Mouse (Mus musculus): Measurements from ENCODE around the gene Pnmt. TPM values are rescaled to one million over a fixed set of nuclear protein-coding genes. Genes with fewer than 3 reads are reported as not detected.

The Pnmt gene
- polyA plus RNA-seq, 1 experiment from 2014 or later = 4.9 TPM

GRCm38 (mm10) chr11:98389221-98389780 is 3.1 kb downstream of the Pnmt start:
- no peak overlapping the region for H3K4me2 ChIP-seq (ENCODE audit: low read length)
- peaks cover 17% of the 10 kb centered on the region for H3K27me3 ChIP-seq (replicated peaks; ENCODE audit: control insufficient read depth, insufficient read depth, low read length)
- H3K36me3 ChIP-seq (ENCODE audit: control insufficient read depth, insufficient read depth, low read length) = no peaks in the 10 kb centered on the region
- no peaks in the 10 kb centered on the region for H3K4me1 ChIP-seq (ENCODE audit: control insufficient read depth, insufficient read depth, low read depth, low read length)
- H3K9ac ChIP-seq (ENCODE audit: low read depth, low read length) = no peak overlapping the region
- no peaks in the 10 kb centered on the region for H3K9me3 ChIP-seq (ENCODE audit: control insufficient read depth, low read length)
- 28% methylated on average over 9 of the region's 9 CpGs for WGBS
- ATAC-seq = no peak
- H3K27ac ChIP-seq (ENCODE audit: low read depth, low read length) = no peak overlapping the region
- no peak overlapping the region for H3K4me3 ChIP-seq (ENCODE audit: low read length)

DNA sequence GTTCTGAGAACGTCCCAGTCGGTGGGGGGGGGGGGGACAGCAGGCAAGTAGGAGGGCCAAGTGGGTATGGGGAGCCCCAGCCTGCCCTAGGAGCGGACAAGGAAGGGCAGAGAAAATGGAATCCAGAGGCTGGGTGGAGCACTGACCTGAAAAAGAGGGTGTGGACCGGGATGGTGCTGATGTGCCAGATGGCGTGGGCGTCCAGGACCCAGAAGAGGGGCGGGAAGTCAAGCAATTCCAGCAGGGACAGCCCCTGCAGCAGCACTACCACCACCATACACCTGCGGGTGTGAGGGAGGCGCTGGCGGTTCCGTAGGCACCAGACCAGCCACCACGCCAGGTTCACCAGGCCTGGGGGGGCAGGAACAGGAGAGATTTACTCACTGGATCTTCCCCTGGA is 3.9 kb downstream of the Pnmt start:
- ATAC-seq = no peak
- Histone ChIP-seq H3K9me3 (ENCODE audit: control insufficient read depth, low read length) (no peaks in the 10 kb centered on the region), H3K9ac (ENCODE audit: low read depth, low read length) (no peak overlapping the region), H3K27ac (ENCODE audit: low read depth, low read length) (no peak overlapping the region), H3K36me3 (ENCODE audit: control insufficient read depth, insufficient read depth, low read length) (no peaks in the 10 kb centered on the region), H3K27me3 (replicated peaks; ENCODE audit: control insufficient read depth, insufficient read depth, low read length) (peaks cover 17% of the 10 kb centered on the region), H3K4me2 (ENCODE audit: low read length) (no peak overlapping the region), H3K4me1 (ENCODE audit: control insufficient read depth, insufficient read depth, low read depth, low read length) (no peaks in the 10 kb centered on the region), H3K4me3 (ENCODE audit: low read length) (no peak overlapping the region)
- 78% methylated on average over 12 of the region's 12 CpGs for WGBS

DNA sequence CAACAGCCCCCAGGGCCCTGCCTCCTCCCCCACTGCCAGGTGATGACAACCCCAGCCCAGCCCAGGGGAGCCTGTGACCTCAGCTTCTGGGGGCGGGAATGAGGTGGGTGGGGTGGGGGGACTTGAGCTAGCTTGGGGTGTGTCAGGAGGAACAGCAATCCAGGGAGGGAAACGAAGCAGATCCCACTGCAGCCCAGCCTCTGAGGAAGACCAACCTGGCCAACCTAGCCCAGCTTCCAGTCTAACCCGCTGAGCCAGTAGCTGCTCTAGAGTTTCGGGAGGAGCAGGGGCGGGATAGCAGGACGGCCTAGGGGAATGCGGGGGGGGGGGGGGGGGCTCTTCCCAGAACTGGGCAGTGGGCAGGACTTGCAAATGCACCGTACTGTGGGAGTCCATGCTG is 5.8 kb downstream of the Pnmt start:
- WGBS = 36% methylated on average over 6 of the region's 8 CpGs
- H3K9ac ChIP-seq (ENCODE audit: low read depth, low read length) = no peak overlapping the region
- H3K36me3 ChIP-seq (ENCODE audit: control insufficient read depth, insufficient read depth, low read length) = no peaks in the 10 kb centered on the region

DNA sequence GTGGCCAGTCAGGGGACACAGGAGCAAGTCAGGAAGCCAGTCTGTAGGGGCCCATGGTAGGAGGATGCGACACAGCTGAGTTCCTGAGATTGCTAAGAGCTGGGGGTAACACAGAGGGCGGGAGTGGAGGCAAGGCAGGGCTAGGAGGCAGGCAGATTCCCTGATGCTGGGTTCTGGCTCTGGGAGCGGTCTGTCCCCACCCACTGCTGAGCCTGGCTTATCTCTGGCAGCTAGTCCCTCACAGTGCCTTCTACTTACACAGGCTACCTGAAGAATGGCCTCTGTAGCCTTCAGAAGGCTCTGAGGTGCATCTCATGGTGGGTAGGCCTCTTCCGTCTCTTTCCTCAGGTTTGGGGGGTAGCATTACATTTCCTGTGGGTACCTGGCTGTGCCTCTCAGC is 6.4 kb downstream of the Pnmt start:
- Histone ChIP-seq H3K27me3 (replicated peaks; ENCODE audit: control insufficient read depth, insufficient read depth, low read length) (peaks cover 2% of the 10 kb centered on the region), H3K4me3 (ENCODE audit: low read length) (no peak overlapping the region), H3K27ac (ENCODE audit: low read depth, low read length) (no peak overlapping the region), H3K9me3 (ENCODE audit: control insufficient read depth, low read length) (no peaks in the 10 kb centered on the region), H3K4me1 (ENCODE audit: control insufficient read depth, insufficient read depth, low read depth, low read length) (no peaks in the 10 kb centered on the region), H3K9ac (ENCODE audit: low read depth, low read length) (no peak overlapping the region), H3K4me2 (ENCODE audit: low read length) (no peak overlapping the region), H3K36me3 (ENCODE audit: control insufficient read depth, insufficient read depth, low read length) (no peaks in the 10 kb centered on the region)
- 66% methylated on average over 4 of the region's 4 CpGs for WGBS
- no peak for ATAC-seq

More for the DNA sequence above, 5.8 kb downstream of the Pnmt start:
- no peak for ATAC-seq
- no peak overlapping the region for H3K4me2 ChIP-seq (ENCODE audit: low read length)
- H3K4me3 ChIP-seq (ENCODE audit: low read length) = no peak overlapping the region
- no peaks in the 10 kb centered on the region for H3K4me1 ChIP-seq (ENCODE audit: control insufficient read depth, insufficient read depth, low read depth, low read length)
- no peaks in the 10 kb centered on the region for H3K9me3 ChIP-seq (ENCODE audit: control insufficient read depth, low read length)
- H3K27me3 ChIP-seq (replicated peaks; ENCODE audit: control insufficient read depth, insufficient read depth, low read length) = peaks cover 7% of the 10 kb centered on the region
- H3K27ac ChIP-seq (ENCODE audit: low read depth, low read length) = no peak overlapping the region

- Histone ChIP-seq H3K4me3 (ENCODE audit: low read length) (no peak overlapping the region), H3K4me2 (ENCODE audit: low read length) (no peak overlapping the region), H3K27me3 (replicated peaks; ENCODE audit: control insufficient read depth, insufficient read depth, low read length) (peaks cover 2% of the 10 kb centered on the region), H3K9me3 (ENCODE audit: control insufficient read depth, low read length) (no peaks in the 10 kb centered on the region), H3K27ac (ENCODE audit: low read depth, low read length) (no peak overlapping the region), H3K36me3 (ENCODE audit: control insufficient read depth, insufficient read depth, low read length) (no peaks in the 10 kb centered on the region), H3K9ac (ENCODE audit: low read depth, low read length) (no peak overlapping the region), H3K4me1 (ENCODE audit: control insufficient read depth, insufficient read depth, low read depth, low read length) (no peaks in the 10 kb centered on the region)
- WGBS = 67% methylated on average over 6 of the region's 6 CpGs
- no peak for ATAC-seq
These were observed 7.1 kb downstream of the Pnmt start for GRCm38 (mm10) chr11:98393317-98393716.

- peaks cover 2% of the 10 kb centered on the region for H3K27me3 ChIP-seq (replicated peaks; ENCODE audit: control insufficient read depth, insufficient read depth, low read length)
- no peaks in the 10 kb centered on the region for H3K9me3 ChIP-seq (ENCODE audit: control insufficient read depth, low read length)
- H3K4me2 ChIP-seq (ENCODE audit: low read length) = no peak overlapping the region
- H3K9ac ChIP-seq (ENCODE audit: low read depth, low read length) = no peak overlapping the region
- ATAC-seq = no peak
- H3K4me3 ChIP-seq (ENCODE audit: low read length) = no peak overlapping the region
- no peaks in the 10 kb centered on the region for H3K36me3 ChIP-seq (ENCODE audit: control insufficient read depth, insufficient read depth, low read length)
- H3K27ac ChIP-seq (ENCODE audit: low read depth, low read length) = no peak overlapping the region
- H3K4me1 ChIP-seq (ENCODE audit: control insufficient read depth, insufficient read depth, low read depth, low read length) = no peaks in the 10 kb centered on the region
- WGBS = 48% methylated on average over 6 of the region's 6 CpGs
These were observed 8.1 kb downstream of the Pnmt start for GRCm38 (mm10) chr11:98394301-98394700.

GRCm38 (mm10) chr11:98395041-98395440 is 8.8 kb downstream of the Pnmt start:
- H3K4me2 ChIP-seq (ENCODE audit: low read length) = no peak overlapping the region
- no peak for ATAC-seq
- H3K4me1 ChIP-seq (ENCODE audit: control insufficient read depth, insufficient read depth, low read depth, low read length) = no peaks in the 10 kb centered on the region
- H3K4me3 ChIP-seq (ENCODE audit: low read length) = no peak overlapping the region
- H3K36me3 ChIP-seq (ENCODE audit: control insufficient read depth, insufficient read depth, low read length) = no peaks in the 10 kb centered on the region
- H3K27me3 ChIP-seq (replicated peaks; ENCODE audit: control insufficient read depth, insufficient read depth, low read length) = peaks cover 2% of the 10 kb centered on the region
- 54% methylated on average over 4 of the region's 4 CpGs for WGBS
- H3K9ac ChIP-seq (ENCODE audit: low read depth, low read length) = no peak overlapping the region
- no peak overlapping the region for H3K27ac ChIP-seq (ENCODE audit: low read depth, low read length)
- H3K9me3 ChIP-seq (ENCODE audit: control insufficient read depth, low read length) = no peaks in the 10 kb centered on the region

DNA sequence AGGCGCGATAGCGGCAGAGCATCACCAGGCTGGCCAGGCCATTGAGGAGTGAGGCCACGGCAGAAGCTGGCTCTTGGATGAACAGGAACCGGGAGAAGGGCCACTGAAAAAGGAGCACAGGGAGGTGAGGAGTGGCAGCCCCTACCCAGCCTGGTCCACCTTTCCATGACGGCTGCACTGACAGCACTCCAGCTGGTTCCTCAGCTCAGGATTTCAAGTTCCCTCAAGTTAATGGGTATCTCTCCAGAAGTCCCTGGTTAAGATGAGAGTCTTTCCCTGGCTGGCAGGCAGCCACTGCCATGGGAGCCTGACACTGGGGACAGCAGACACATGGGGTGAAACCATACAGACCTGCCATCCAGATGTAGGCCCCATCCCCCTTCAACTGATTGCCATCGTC is 11.7 kb downstream of the Pnmt start:
- no peak overlapping the region for H3K9ac ChIP-seq (ENCODE audit: low read depth, low read length)
- H3K27ac ChIP-seq (ENCODE audit: low read depth, low read length) = no peak overlapping the region
- H3K4me1 ChIP-seq (ENCODE audit: control insufficient read depth, insufficient read depth, low read depth, low read length) = peaks cover 5% of the 10 kb centered on the region
- H3K36me3 ChIP-seq (ENCODE audit: control insufficient read depth, insufficient read depth, low read length) = no peaks in the 10 kb centered on the region
- H3K4me3 ChIP-seq (ENCODE audit: low read length) = no peak overlapping the region
- no peaks in the 10 kb centered on the region for H3K27me3 ChIP-seq (replicated peaks; ENCODE audit: control insufficient read depth, insufficient read depth, low read length)
- ATAC-seq = no peak
- no peaks in the 10 kb centered on the region for H3K9me3 ChIP-seq (ENCODE audit: control insufficient read depth, low read length)
- 83% methylated on average over 7 of the region's 7 CpGs for WGBS
- H3K4me2 ChIP-seq (ENCODE audit: low read length) = no peak overlapping the region

DNA sequence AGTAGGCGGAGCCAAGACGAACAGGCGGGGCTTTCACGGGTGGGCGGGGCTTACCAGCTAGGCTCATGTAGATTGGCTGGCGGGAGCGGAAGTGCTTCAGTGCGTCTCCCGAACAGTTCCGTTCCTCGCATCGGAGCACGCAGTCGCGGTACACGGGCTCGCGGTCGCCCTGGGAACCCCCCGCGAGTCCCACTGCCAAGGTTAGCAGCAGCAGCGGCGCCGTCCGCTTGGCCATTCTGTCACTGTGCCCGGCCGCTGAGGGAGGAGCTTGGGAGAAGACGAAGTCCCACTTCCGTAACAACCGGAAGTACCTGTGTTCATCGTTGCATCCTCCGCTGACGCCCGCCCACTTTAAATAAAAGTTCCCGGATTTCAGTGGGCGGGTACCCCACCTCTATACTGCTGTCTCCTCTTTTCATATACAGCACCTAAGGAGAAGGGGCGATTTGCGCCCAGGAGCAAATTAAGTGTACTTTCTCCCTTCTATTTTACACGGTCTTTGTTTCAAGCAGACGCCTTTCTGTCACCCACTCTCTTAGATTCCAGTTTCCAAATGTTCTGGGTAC is 14.0 kb downstream of the Pnmt start, which contains the start of gene Pgap3:
Gene Pgap3 (minus strand): TSS at position 330 of the 566 bp plus-strand sequence.
- H3K9ac ChIP-seq (ENCODE audit: low read depth, low read length) = peak within 1 kb of the TSS; percentile 84
- ATAC-seq = peak; percentile 97
- H3K27ac ChIP-seq (ENCODE audit: low read depth, low read length) = peak within 1 kb of the TSS; percentile 95
- H3K9me3 ChIP-seq (ENCODE audit: control insufficient read depth, low read length) = no peaks in the 10 kb centered on the region
- under 1% methylated on average over 40 of the region's 40 CpGs for WGBS
- peak within 1 kb of the TSS; percentile 84 for H3K4me2 ChIP-seq (ENCODE audit: low read length)
- H3K4me1 ChIP-seq (ENCODE audit: control insufficient read depth, insufficient read depth, low read depth, low read length) = peaks cover 5% of the 10 kb centered on the region
- no peaks in the 10 kb centered on the region for H3K36me3 ChIP-seq (ENCODE audit: control insufficient read depth, insufficient read depth, low read length)
- peak within 1 kb of the TSS; percentile 70 for H3K4me3 ChIP-seq (ENCODE audit: low read length)
- no peaks in the 10 kb centered on the region for H3K27me3 ChIP-seq (replicated peaks; ENCODE audit: control insufficient read depth, insufficient read depth, low read length)

All from hindbrain, embryonic 16.5 days (tissue).